26 mouse cellular contexts compared by ENCODE assay signal in the genomic region with DNA sequence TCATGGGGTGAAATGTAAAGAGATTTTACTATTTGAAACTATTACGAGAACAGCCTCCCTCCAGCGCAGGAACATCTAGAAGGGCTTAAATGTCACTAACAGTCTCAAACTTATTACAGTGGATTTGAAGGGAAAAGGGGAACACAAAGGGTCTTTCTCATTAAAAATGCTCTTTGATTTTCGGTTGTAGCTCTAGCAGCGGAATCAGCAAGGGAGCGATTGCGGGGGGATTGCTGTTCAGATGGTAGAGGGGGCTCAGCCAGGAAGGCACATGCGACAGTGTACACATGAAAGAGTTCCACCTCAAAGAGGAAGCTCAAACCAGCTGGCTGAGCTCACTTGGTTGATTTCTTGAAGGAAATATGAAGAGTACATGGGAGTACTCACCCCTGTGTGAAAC.
"Had no signal": no experiment of that assay in that cellular context is flagged by ENCODE, and none has a peak within 500 bp of the region (broad histone marks: within the 10 kb centered on the region; RNA-seq: fewer than 3 reads in every experiment).

No protein-coding gene starts in this region.

- H3K27ac ChIP-seq: gastrocnemius, adult 2 months; heart, embryonic 10.5 days; hindbrain, embryonic 10.5 days; hindbrain, embryonic 12.5 days; hindbrain, embryonic 14.5 days; intestine, embryonic 15.5 days; layer of hippocampus, adult 2 months; left cerebral cortex, adult 2 months; limb, embryonic 10.5 days; limb, embryonic 12.5 days had no signal

- DNase-seq: gastrocnemius, adult 2 months; gastrocnemius, postnatal 10 days; gastrocnemius, postnatal 25 days; heart, adult 18-20 months; heart, postnatal 10 days; heart, postnatal 4 days; kidney, adult 18-20 months; kidney, adult 8-10 months; kidney, postnatal 10 days; kidney, postnatal 25 days; kidney, postnatal 4 days; liver had no signal

- H3K36me3 ChIP-seq: heart, embryonic 10.5 days; heart, embryonic 12.5 days; hindbrain, embryonic 10.5 days; hindbrain, embryonic 12.5 days; intestine, embryonic 15.5 days; limb, embryonic 10.5 days; limb, embryonic 12.5 days had no signal

- H3K4me3 ChIP-seq: gastrocnemius, adult 2 months; heart, embryonic 10.5 days; heart, embryonic 12.5 days; hindbrain, embryonic 10.5 days; hindbrain, embryonic 12.5 days; intestine, embryonic 15.5 days; layer of hippocampus, adult 2 months; left cerebral cortex, adult 2 months; limb, embryonic 10.5 days; limb, embryonic 12.5 days had no signal

- H3K27me3 ChIP-seq: hindbrain, embryonic 12.5 days; intestine, embryonic 15.5 days; limb, embryonic 12.5 days had no signal

- H3K4me2 ChIP-seq: heart, embryonic 12.5 days; hindbrain, embryonic 12.5 days; hindbrain, embryonic 14.5 days; intestine, embryonic 15.5 days; limb, embryonic 12.5 days; liver, embryonic 11.5 days had no signal

- H3K9me3 ChIP-seq: heart, embryonic 10.5 days; heart, embryonic 12.5 days; hindbrain, embryonic 10.5 days; hindbrain, embryonic 12.5 days; intestine, embryonic 15.5 days; limb, embryonic 10.5 days; limb, embryonic 12.5 days had no signal

- H3K9ac ChIP-seq: heart, embryonic 12.5 days; hindbrain, embryonic 12.5 days; hindbrain, embryonic 14.5 days; intestine, embryonic 15.5 days; limb, embryonic 12.5 days had no signal

- H3K4me1 ChIP-seq: heart, embryonic 10.5 days; heart, embryonic 12.5 days; hindbrain, embryonic 10.5 days; hindbrain, embryonic 12.5 days; intestine, embryonic 15.5 days; limb, embryonic 10.5 days; limb, embryonic 12.5 days had no signal

- ATAC-seq: hindbrain, embryonic 16.5 days; inflammation-experienced regulatory T-cells, adult 6 months; intestine, embryonic 15.5 days; intestine, postnatal 0 days had no signal
